Mouse (Mus musculus): ENCODE data around the gene Zfp691. TPM values are rescaled to one million over a fixed set of nuclear protein-coding genes. Genes with fewer than 3 reads are reported as not detected.

Gene Zfp691
- polyA plus RNA-seq, 1 experiment from 2014 or later = 9.5 TPM

GRCm38 (mm10) chr4:119191273-119191672, 17.3 kb upstream of the Zfp691 start:
- no peak overlapping the region for H3K27ac ChIP-seq (ENCODE audit: low read length)
- H3K27me3 ChIP-seq (ENCODE audit: insufficient read depth, low read length) = no peaks in the 10 kb centered on the region
- H3K4me1 ChIP-seq (ENCODE audit: insufficient read depth, low read length) = 0 out of 2 replicates have a peak, but pooled peaks cover 4% of the 10 kb centered on the region
- H3K9ac ChIP-seq (replicated peaks; ENCODE audit: low read length) = no peak overlapping the region
- H3K4me2 ChIP-seq (replicated peaks; ENCODE audit: low read depth, low read length) = no peak overlapping the region
- H3K4me3 ChIP-seq (ENCODE audit: low read length) = no peak overlapping the region
- no peak for ATAC-seq (ENCODE audit: low FRiP score, low TSS enrichment)
- no peaks in the 10 kb centered on the region for H3K36me3 ChIP-seq (ENCODE audit: insufficient read depth, low read length)
- no peaks in the 10 kb centered on the region for H3K9me3 ChIP-seq (ENCODE audit: low read length)
- WGBS = 52% methylated on average over 3 of the region's 3 CpGs

- Histone ChIP-seq H3K4me1 (ENCODE audit: insufficient read depth, low read length) (no peaks in the 10 kb centered on the region), H3K4me2 (replicated peaks; ENCODE audit: low read depth, low read length) (no peak overlapping the region), H3K9ac (replicated peaks; ENCODE audit: low read length) (no peak overlapping the region), H3K27me3 (ENCODE audit: insufficient read depth, low read length) (no peaks in the 10 kb centered on the region), H3K4me3 (ENCODE audit: low read length) (no peak overlapping the region), H3K27ac (ENCODE audit: low read length) (no peak overlapping the region), H3K9me3 (ENCODE audit: low read length) (no peaks in the 10 kb centered on the region), H3K36me3 (ENCODE audit: insufficient read depth, low read length) (no peaks in the 10 kb centered on the region)
- WGBS = 85% methylated on average over 8 of the region's 8 CpGs
- ATAC-seq (ENCODE audit: low FRiP score, low TSS enrichment) = no peak
Observed at GRCm38 (mm10) chr4:119190618-119191017, 16.6 kb upstream of the Zfp691 start.

- H3K27ac ChIP-seq (ENCODE audit: low read length) = no peak within 1 kb of the TSS
- no peaks in the 10 kb centered on the region for H3K36me3 ChIP-seq (ENCODE audit: insufficient read depth, low read length)
- H3K4me2 ChIP-seq (replicated peaks; ENCODE audit: low read depth, low read length) = no peak within 1 kb of the TSS
- no peaks in the 10 kb centered on the region for H3K4me1 ChIP-seq (ENCODE audit: insufficient read depth, low read length)
- no peak within 1 kb of the TSS for H3K9ac ChIP-seq (replicated peaks; ENCODE audit: low read length)
- no peaks in the 10 kb centered on the region for H3K27me3 ChIP-seq (ENCODE audit: insufficient read depth, low read length)
- H3K4me3 ChIP-seq (ENCODE audit: low read length) = no peak within 1 kb of the TSS
- no peak for ATAC-seq (ENCODE audit: low FRiP score, low TSS enrichment)
- 80% methylated on average over 6 of the region's 6 CpGs for WGBS
- H3K9me3 ChIP-seq (ENCODE audit: low read length) = no peaks in the 10 kb centered on the region
Observed at GRCm38 (mm10) chr4:119189864-119190263, 15.9 kb upstream of the Zfp691 start, which contains the start of gene Ermap. Ermap (minus strand) TSS chr4:119190011.

- 86% methylated on average over 6 of the region's 6 CpGs for WGBS
- Histone ChIP-seq H3K36me3 (ENCODE audit: insufficient read depth, low read length) (no peaks in the 10 kb centered on the region), H3K4me3 (ENCODE audit: low read length) (no peak overlapping the region), H3K27ac (ENCODE audit: low read length) (no peak overlapping the region), H3K9me3 (ENCODE audit: low read length) (no peaks in the 10 kb centered on the region), H3K9ac (replicated peaks; ENCODE audit: low read length) (no peak overlapping the region), H3K27me3 (ENCODE audit: insufficient read depth, low read length) (no peaks in the 10 kb centered on the region), H3K4me1 (ENCODE audit: insufficient read depth, low read length) (no peaks in the 10 kb centered on the region), H3K4me2 (replicated peaks; ENCODE audit: low read depth, low read length) (no peak overlapping the region)
- ATAC-seq (ENCODE audit: low FRiP score, low TSS enrichment) = no peak
Observed at GRCm38 (mm10) chr4:119189392-119189791, 15.4 kb upstream of the Zfp691 start.

GRCm38 (mm10) chr4:119188060-119188785, 14.2 kb upstream of the Zfp691 start:
- Histone ChIP-seq H3K4me2 (replicated peaks; ENCODE audit: low read depth, low read length) (no peak overlapping the region), H3K4me3 (ENCODE audit: low read length) (no peak overlapping the region), H3K27me3 (ENCODE audit: insufficient read depth, low read length) (no peaks in the 10 kb centered on the region), H3K4me1 (ENCODE audit: insufficient read depth, low read length) (no peaks in the 10 kb centered on the region), H3K9ac (replicated peaks; ENCODE audit: low read length) (no peak overlapping the region), H3K36me3 (ENCODE audit: insufficient read depth, low read length) (no peaks in the 10 kb centered on the region), H3K9me3 (ENCODE audit: low read length) (no peaks in the 10 kb centered on the region), H3K27ac (ENCODE audit: low read length) (no peak overlapping the region)
- ATAC-seq (ENCODE audit: low FRiP score, low TSS enrichment) = no peak
- 53% methylated on average over 11 of the region's 11 CpGs for WGBS

- no peaks in the 10 kb centered on the region for H3K4me1 ChIP-seq (ENCODE audit: insufficient read depth, low read length)
- H3K36me3 ChIP-seq (ENCODE audit: insufficient read depth, low read length) = no peaks in the 10 kb centered on the region
- no peak overlapping the region for H3K4me2 ChIP-seq (replicated peaks; ENCODE audit: low read depth, low read length)
- no peak overlapping the region for H3K27ac ChIP-seq (ENCODE audit: low read length)
- H3K9ac ChIP-seq (replicated peaks; ENCODE audit: low read length) = no peak overlapping the region
- 81% methylated on average over 4 of the region's 4 CpGs for WGBS
- H3K27me3 ChIP-seq (ENCODE audit: insufficient read depth, low read length) = no peaks in the 10 kb centered on the region
- ATAC-seq (ENCODE audit: low FRiP score, low TSS enrichment) = no peak
- no peaks in the 10 kb centered on the region for H3K9me3 ChIP-seq (ENCODE audit: low read length)
- H3K4me3 ChIP-seq (ENCODE audit: low read length) = no peak overlapping the region
Observed at GRCm38 (mm10) chr4:119185771-119186170, 11.8 kb upstream of the Zfp691 start.

- Histone ChIP-seq H3K4me3 (ENCODE audit: low read length) (no peak overlapping the region), H3K27ac (ENCODE audit: low read length) (no peak overlapping the region), H3K9ac (replicated peaks; ENCODE audit: low read length) (no peak overlapping the region), H3K9me3 (ENCODE audit: low read length) (no peaks in the 10 kb centered on the region), H3K36me3 (ENCODE audit: insufficient read depth, low read length) (no peaks in the 10 kb centered on the region), H3K4me1 (ENCODE audit: insufficient read depth, low read length) (0 out of 2 replicates have a peak, but pooled peaks cover under 1% of the 10 kb centered on the region), H3K27me3 (ENCODE audit: insufficient read depth, low read length) (no peaks in the 10 kb centered on the region), H3K4me2 (replicated peaks; ENCODE audit: low read depth, low read length) (no peak overlapping the region)
- no peak for ATAC-seq (ENCODE audit: low FRiP score, low TSS enrichment)
- 61% methylated on average over 1 of the region's 1 CpGs for WGBS
Observed at GRCm38 (mm10) chr4:119183525-119183924, 9.5 kb upstream of the Zfp691 start.

- WGBS = 79% methylated on average over 9 of the region's 9 CpGs
- ATAC-seq (ENCODE audit: low FRiP score, low TSS enrichment) = no peak
Observed at GRCm38 (mm10) chr4:119181456-119181855, 7.5 kb upstream of the Zfp691 start.

GRCm38 (mm10) chr4:119180133-119180707, 6.2 kb upstream of the Zfp691 start:
- Histone ChIP-seq H3K4me1 (ENCODE audit: insufficient read depth, low read length) (0 out of 2 replicates have a peak, but pooled peaks cover 7% of the 10 kb centered on the region), H3K4me2 (replicated peaks; ENCODE audit: low read depth, low read length) (no peak overlapping the region), H3K9me3 (ENCODE audit: low read length) (no peaks in the 10 kb centered on the region), H3K9ac (replicated peaks; ENCODE audit: low read length) (no peak overlapping the region), H3K27me3 (ENCODE audit: insufficient read depth, low read length) (no peaks in the 10 kb centered on the region), H3K36me3 (ENCODE audit: insufficient read depth, low read length) (no peaks in the 10 kb centered on the region), H3K27ac (ENCODE audit: low read length) (no peak overlapping the region), H3K4me3 (ENCODE audit: low read length) (no peak overlapping the region)
- ATAC-seq (ENCODE audit: low FRiP score, low TSS enrichment) = no peak
- WGBS = 56% methylated on average over 4 of the region's 4 CpGs

More at GRCm38 (mm10) chr4:119181456-119181855, 7.5 kb upstream of the Zfp691 start:
- no peak overlapping the region for H3K9ac ChIP-seq (replicated peaks; ENCODE audit: low read length)
- 0 out of 2 replicates have a peak, but pooled peaks cover 7% of the 10 kb centered on the region for H3K4me1 ChIP-seq (ENCODE audit: insufficient read depth, low read length)
- H3K27me3 ChIP-seq (ENCODE audit: insufficient read depth, low read length) = no peaks in the 10 kb centered on the region
- no peak overlapping the region for H3K4me3 ChIP-seq (ENCODE audit: low read length)
- no peak overlapping the region for H3K4me2 ChIP-seq (replicated peaks; ENCODE audit: low read depth, low read length)
- H3K9me3 ChIP-seq (ENCODE audit: low read length) = no peaks in the 10 kb centered on the region
- no peaks in the 10 kb centered on the region for H3K36me3 ChIP-seq (ENCODE audit: insufficient read depth, low read length)
- no peak overlapping the region for H3K27ac ChIP-seq (ENCODE audit: low read length)

- 33% methylated on average over 18 of the region's 18 CpGs for WGBS
- no peak overlapping the region for H3K4me3 ChIP-seq (ENCODE audit: low read length)
- no peak for ATAC-seq (ENCODE audit: low FRiP score, low TSS enrichment)
- no peak overlapping the region for H3K27ac ChIP-seq (ENCODE audit: low read length)
- no peaks in the 10 kb centered on the region for H3K36me3 ChIP-seq (ENCODE audit: insufficient read depth, low read length)
- 0 out of 2 replicates have a peak, but pooled peaks cover 7% of the 10 kb centered on the region for H3K4me1 ChIP-seq (ENCODE audit: insufficient read depth, low read length)
- H3K27me3 ChIP-seq (ENCODE audit: insufficient read depth, low read length) = no peaks in the 10 kb centered on the region
- H3K9ac ChIP-seq (replicated peaks; ENCODE audit: low read length) = no peak overlapping the region; the same call in 1 of the 2 replicates
- no peak overlapping the region for H3K4me2 ChIP-seq (replicated peaks; ENCODE audit: low read depth, low read length)
- no peaks in the 10 kb centered on the region for H3K9me3 ChIP-seq (ENCODE audit: low read length)
Observed at GRCm38 (mm10) chr4:119178331-119178730, 4.3 kb upstream of the Zfp691 start.
